28 mouse cellular contexts compared by ENCODE assay signal in genomic region chr15:97673256-97674000, GRCm38 (mm10). TPM values are rescaled to one million over a fixed set of nuclear protein-coding genes. Genes with fewer than 3 reads are reported as not detected.
DNase-seq lines count a peak whose midpoint lies in the region; ATAC-seq and TF ChIP-seq lines count a peak whose summit lies in the region.
"Had no signal": no experiment of that assay in that cellular context is flagged by ENCODE, and none has a peak within 500 bp of the region (broad histone marks: within the 10 kb centered on the region; RNA-seq: fewer than 3 reads in every experiment).

No protein-coding gene starts in this region.

- WGBS in forebrain, embryonic 14.5 days = 89% methylated on average over 7 of the region's 7 CpGs
- WGBS in forebrain, embryonic 11.5 days = 94% methylated on average over 7 of the region's 7 CpGs
- 85% methylated on average over 7 of the region's 7 CpGs for WGBS in hindbrain, postnatal 0 days
- 94% methylated on average over 7 of the region's 7 CpGs for WGBS in hindbrain, embryonic 12.5 days

- peak overlapping the region; percentile 94 for H3K27ac ChIP-seq in forebrain, embryonic 14.5 days (ENCODE audit: low read depth, low read length)
- H3K27ac ChIP-seq in forebrain, embryonic 11.5 days (ENCODE audit: low read depth, low read length) = no peak overlapping the region
- H3K27ac ChIP-seq in hindbrain, postnatal 0 days = peak overlapping the region; percentile 91; the same call in 1 of the 2 replicates
- no peak overlapping the region for H3K27ac ChIP-seq in hindbrain, embryonic 12.5 days
- H3K27ac ChIP-seq: gastrocnemius, adult 2 months; heart, adult 2 months; heart, embryonic 13.5 days; kidney, embryonic 15.5 days; liver, embryonic 12.5 days had no signal

- no peaks in the 10 kb centered on the region for H3K27me3 ChIP-seq in forebrain, embryonic 14.5 days (replicated peaks; ENCODE audit: control insufficient read depth, insufficient read depth, low read length)
- no peaks in the 10 kb centered on the region for H3K27me3 ChIP-seq in forebrain, embryonic 11.5 days (ENCODE audit: control insufficient read depth, insufficient read depth, low read length)
- no peaks in the 10 kb centered on the region for H3K27me3 ChIP-seq in hindbrain, postnatal 0 days (ENCODE audit: insufficient read depth, low read length)
- H3K27me3 ChIP-seq in hindbrain, embryonic 12.5 days = no peaks in the 10 kb centered on the region
- H3K27me3 ChIP-seq: CH12.LX; heart, embryonic 13.5 days; kidney, embryonic 15.5 days; liver, embryonic 12.5 days; neural tube, embryonic 15.5 days had no signal

- H3K9me3 ChIP-seq in forebrain, embryonic 14.5 days (replicated peaks; ENCODE audit: control insufficient read depth, low read length) = no peaks in the 10 kb centered on the region
- no peaks in the 10 kb centered on the region for H3K9me3 ChIP-seq in forebrain, embryonic 11.5 days (ENCODE audit: control insufficient read depth, low read length)
- H3K9me3 ChIP-seq in hindbrain, postnatal 0 days (ENCODE audit: low read length) = no peaks in the 10 kb centered on the region
- H3K9me3 ChIP-seq in hindbrain, embryonic 12.5 days (replicated peaks) = no peaks in the 10 kb centered on the region
- H3K9me3 ChIP-seq: heart, embryonic 13.5 days; kidney, embryonic 15.5 days; liver, embryonic 12.5 days; neural tube, embryonic 15.5 days had no signal

- no peak for ATAC-seq in forebrain, embryonic 14.5 days
- no peak for ATAC-seq in forebrain, embryonic 11.5 days (replicated peaks; ENCODE audit: low FRiP score)
- no peak for ATAC-seq in hindbrain, postnatal 0 days
- no peak for ATAC-seq in hindbrain, embryonic 12.5 days (ENCODE audit: low FRiP score)
- ATAC-seq: activated CD4-positive, CD25-positive, alpha-beta regulatory T cell, adult 4 months; liver, embryonic 12.5 days; liver, postnatal 0 days had no signal

- no peak overlapping the region for H3K4me3 ChIP-seq in forebrain, embryonic 14.5 days (ENCODE audit: low read depth, low read length)
- H3K4me3 ChIP-seq in forebrain, embryonic 11.5 days (ENCODE audit: low read depth, low read length) = no peak overlapping the region
- H3K4me3 ChIP-seq in hindbrain, postnatal 0 days (ENCODE audit: low read length) = no peak overlapping the region
- no peak overlapping the region for H3K4me3 ChIP-seq in hindbrain, embryonic 12.5 days
- H3K4me3 ChIP-seq: gastrocnemius, adult 2 months; heart, adult 2 months; heart, embryonic 13.5 days; kidney, embryonic 15.5 days; liver, embryonic 12.5 days; neural tube, embryonic 15.5 days had no signal

- peak; percentile 26 for DNase-seq in cerebellum, adult 11-12 months
- DNase-seq in cerebellum, postnatal 36 days = no peak
- peak; percentile 39 for DNase-seq in forebrain, embryonic 14.5 days (ENCODE audit: low spot score)
- no peak for DNase-seq in forebrain, embryonic 11.5 days (ENCODE audit: low spot score)
- peak; percentile 34 for DNase-seq in hindbrain, postnatal 0 days (ENCODE audit: low spot score)
- DNase-seq in induced T-regulatory cell, adult 2 months (ENCODE audit: low read depth) = peak; percentile 57
- DNase-seq: adrenal gland, adult 2 months; adrenal gland, postnatal 36 days; gastrocnemius, adult 2 months; gastrocnemius, postnatal 36 days; heart, adult 2 months; heart, postnatal 10 days; kidney, adult 18-20 months; kidney, postnatal 25 days; liver, postnatal 0 days; lung, postnatal 36 days; retina, postnatal 1 day; thymus, postnatal 14 days had no signal

- H3K36me3 ChIP-seq in forebrain, embryonic 14.5 days (ENCODE audit: control insufficient read depth, insufficient read depth, low read length) = peaks cover 43% of the 10 kb centered on the region
- H3K36me3 ChIP-seq in forebrain, embryonic 11.5 days (ENCODE audit: control insufficient read depth, insufficient read depth, low read length) = peaks cover 3% of the 10 kb centered on the region
- H3K36me3 ChIP-seq in hindbrain, postnatal 0 days (ENCODE audit: insufficient read depth, low read length) = peaks cover 33% of the 10 kb centered on the region
- H3K36me3 ChIP-seq in hindbrain, embryonic 12.5 days = peaks cover 46% of the 10 kb centered on the region

- no peak for TF ChIP-seq CTCF in hindbrain, postnatal 0 days (IDR thresholded peaks at IDR 0.05; ENCODE audit: low read depth)

- peaks cover 19% of the 10 kb centered on the region for H3K4me1 ChIP-seq in forebrain, embryonic 14.5 days (ENCODE audit: control insufficient read depth, insufficient read depth, low read length)
- H3K4me1 ChIP-seq in forebrain, embryonic 11.5 days (replicated peaks; ENCODE audit: control insufficient read depth, insufficient read depth, low read length) = no peaks in the 10 kb centered on the region
- H3K4me1 ChIP-seq in hindbrain, postnatal 0 days (ENCODE audit: insufficient read depth, low read length) = peaks cover 18% of the 10 kb centered on the region
- H3K4me1 ChIP-seq in hindbrain, embryonic 12.5 days = peaks cover 12% of the 10 kb centered on the region

- H3K9ac ChIP-seq in forebrain, embryonic 14.5 days (ENCODE audit: low read length) = no peak overlapping the region
- H3K9ac ChIP-seq in forebrain, embryonic 11.5 days (ENCODE audit: low read length) = no peak overlapping the region
- no peak overlapping the region for H3K9ac ChIP-seq in hindbrain, postnatal 0 days (replicated peaks; ENCODE audit: low read length)
- no peak overlapping the region for H3K9ac ChIP-seq in hindbrain, embryonic 12.5 days
- H3K9ac ChIP-seq: heart, embryonic 13.5 days; kidney, embryonic 15.5 days; liver, embryonic 12.5 days; liver, postnatal 0 days; neural tube, embryonic 15.5 days had no signal

- no peak overlapping the region for H3K4me2 ChIP-seq in forebrain, embryonic 14.5 days (ENCODE audit: low read length)
- H3K4me2 ChIP-seq in forebrain, embryonic 11.5 days (ENCODE audit: low read depth, low read length, severe bottlenecking) = no peak overlapping the region
- no peak overlapping the region for H3K4me2 ChIP-seq in hindbrain, postnatal 0 days (ENCODE audit: low read depth, low read length)
- H3K4me2 ChIP-seq in hindbrain, embryonic 12.5 days (replicated peaks) = no peak overlapping the region
- H3K4me2 ChIP-seq: heart, embryonic 13.5 days; kidney, embryonic 15.5 days; liver, embryonic 12.5 days; midbrain, embryonic 11.5 days; neural tube, embryonic 15.5 days had no signal

RNA-seq across cellular contexts. Expression of gene Rpap3, which starts 32.2 kb away (rescaled TPM):
- 44.3 and 45.4 TPM in 2 replicates for polyA plus RNA-seq in forebrain, embryonic 14.5 days (2014; fragmentation: Nextera tagmentation; extraction: Ambion mirVana)
- 47.8 and 48.5 TPM in 2 replicates for polyA plus RNA-seq in forebrain, embryonic 11.5 days (2014; fragmentation: Nextera tagmentation; extraction: Ambion mirVana)
- total RNA-seq in hindbrain, postnatal 0 days (2014; rRNA removed) = 14.1 and 19.2 TPM in 2 replicates
- polyA plus RNA-seq in hindbrain, postnatal 0 days (2015; fragmentation: Nextera tagmentation; extraction: Ambion mirVana) = 38.1 and 41.6 TPM in 2 replicates
- polyA plus RNA-seq in hindbrain, embryonic 12.5 days (2016; fragmentation: Nextera tagmentation; extraction: Ambion mirVana) = 36.8 and 40.9 TPM in 2 replicates

RNA-seq across cellular contexts. Expression of gene Endou, which starts 57.7 kb away (rescaled TPM):
- polyA plus RNA-seq in forebrain, embryonic 14.5 days (2014; fragmentation: Nextera tagmentation; extraction: Ambion mirVana) = 0.11 and 0.14 TPM in 2 replicates
- 0.33 TPM in 1 of 2 replicates, not detected in the other for polyA plus RNA-seq in forebrain, embryonic 11.5 days (2014; fragmentation: Nextera tagmentation; extraction: Ambion mirVana)
- 0.10 TPM in 1 of 2 replicates, not detected in the other for total RNA-seq in hindbrain, postnatal 0 days (2014; rRNA removed)
- 0.44 and 0.49 TPM in 2 replicates for polyA plus RNA-seq in hindbrain, postnatal 0 days (2015; fragmentation: Nextera tagmentation; extraction: Ambion mirVana)
- polyA plus RNA-seq in hindbrain, embryonic 12.5 days (2016; fragmentation: Nextera tagmentation; extraction: Ambion mirVana) = 0.25 TPM in 2 replicates
- polyA plus RNA-seq: embryonic facial prominence, embryonic 11.5 days; intestine, embryonic 14.5 days; liver, embryonic 12.5 days had no signal

Comparison
In these comparisons a context has a peak if more than half of its experiments do, and no peak if none do; other contexts are left out.
1. DNase-seq: peak in cerebellum, adult 11-12 months (single experiment), forebrain, embryonic 14.5 days (single experiment), hindbrain, postnatal 0 days (single experiment) and induced T-regulatory cell, adult 2 months (single experiment); none in cerebellum, postnatal 36 days (0 of 2) and forebrain, embryonic 11.5 days (single experiment).
2. H3K27ac ChIP-seq: peak in forebrain, embryonic 14.5 days (single experiment) and hindbrain, postnatal 0 days (single experiment); none in forebrain, embryonic 11.5 days (single experiment) and hindbrain, embryonic 12.5 days (single experiment).